Mouse (Mus musculus) embryonic facial prominence, embryonic 13.5 days (tissue): Measurements from ENCODE around the gene Arhgap10. TPM values are rescaled to one million over a fixed set of nuclear protein-coding genes. Genes with fewer than 3 reads are reported as not detected.

Experiments used
- ATAC-seq: fragments of 200-750 bp; cut with Nextera tagmentation; 2 replicates; pipeline ENCODE4 v1.8.0; 2017; ENCODE audit warnings: low read depth; ENCODE audit not compliant: insufficient number of reproducible peaks, insufficient read depth, low FRiP score, low TSS enrichment
- H3K27ac ChIP-seq: fragments of 300-500 bp; sonication (generic); 2 replicates; pipeline ENCODE4 v1.5.1; 2015; ENCODE audit warnings: moderate library complexity, mild to moderate bottlenecking, inconsistent platforms
- H3K27me3 ChIP-seq: fragments of 300-500 bp; sonication (generic); 2 replicates; pipeline ENCODE4 v1.6.1; 2015; ENCODE audit warnings: mild to moderate bottlenecking, inconsistent platforms
- H3K36me3 ChIP-seq: fragments of 300-500 bp; sonication (generic); 2 replicates; pipeline ENCODE4 v1.6.1; 2015; ENCODE audit warnings: mild to moderate bottlenecking, inconsistent platforms
- H3K4me1 ChIP-seq: fragments of 300-500 bp; sonication (generic); 2 replicates; pipeline ENCODE4 v1.6.1; 2015; ENCODE audit warnings: inconsistent platforms
- H3K4me2 ChIP-seq: fragments of 300-500 bp; sonication (generic); 2 replicates; pipeline ENCODE4 v1.6.1; 2015; ENCODE audit warnings: moderate library complexity, mild to moderate bottlenecking, inconsistent platforms
- H3K4me3 ChIP-seq: fragments of 300-500 bp; sonication (generic); 2 replicates; pipeline ENCODE4 v1.5.1; 2015; ENCODE audit warnings: mild to moderate bottlenecking, inconsistent platforms
- H3K9ac ChIP-seq: fragments of 300-500 bp; sonication (generic); 2 replicates; pipeline ENCODE4 v1.6.1; 2015; ENCODE audit warnings: mild to moderate bottlenecking, inconsistent platforms
- H3K9me3 ChIP-seq: fragments of 300-500 bp; sonication (generic); 2 replicates; pipeline ENCODE4 v1.6.1; 2016; ENCODE audit warnings: inconsistent platforms
- WGBS: fragments of 180-500 bp; shearing (Covaris S2); methylation state at CpG from one replicate; pipeline ENCODE4 v1.1.7; 2015; ENCODE audit warnings: mixed read lengths; 5-methylcytosine and 5-hydroxymethylcytosine counted together
- polyA plus RNA-seq: library from polyadenylated mRNA; unstranded; fragments of >200 nt; fragmentation: Nextera tagmentation; extraction: Ambion mirVana; gene quantifications from 2 replicates; pipeline ENCODE4 v1.2.1, GENCODE M21; 2015

Arhgap10 gene
- polyA plus RNA-seq, 1 experiment from 2014 or later = 31.5 TPM

GRCm38 (mm10) chr8:77416738-77417137 lies 101.0 kb downstream of the Arhgap10 start:
- Histone ChIP-seq H3K4me1 (no peaks in the 10 kb centered on the region), H3K9me3 (no peaks in the 10 kb centered on the region), H3K9ac (no peak overlapping the region; the same call in 1 of the 2 replicates), H3K27ac (no peak overlapping the region), H3K27me3 (no peaks in the 10 kb centered on the region), H3K4me2 (no peak overlapping the region), H3K36me3 (peaks cover 22% of the 10 kb centered on the region), H3K4me3 (no peak overlapping the region)
- ATAC-seq = no peak
- 28% methylated on average over 5 of the region's 5 CpGs for WGBS

- no peak overlapping the region for H3K4me2 ChIP-seq
- H3K36me3 ChIP-seq = peaks cover 29% of the 10 kb centered on the region
- H3K4me1 ChIP-seq = no peaks in the 10 kb centered on the region
- ATAC-seq = no peak
- no peak overlapping the region for H3K27ac ChIP-seq
- no peaks in the 10 kb centered on the region for H3K9me3 ChIP-seq
- H3K4me3 ChIP-seq = no peak overlapping the region
- no peak overlapping the region for H3K9ac ChIP-seq
- WGBS = 79% methylated on average over 4 of the region's 5 CpGs
- no peaks in the 10 kb centered on the region for H3K27me3 ChIP-seq
Measured at GRCm38 (mm10) chr8:77416034-77416433, 101.7 kb downstream of the Arhgap10 start.

- H3K27ac ChIP-seq = no peak overlapping the region
- WGBS = 97% methylated on average over 15 of the region's 15 CpGs
- no peaks in the 10 kb centered on the region for H3K27me3 ChIP-seq
- no peak overlapping the region for H3K9ac ChIP-seq
- H3K36me3 ChIP-seq = peaks cover 60% of the 10 kb centered on the region
- H3K4me3 ChIP-seq = no peak overlapping the region
- no peaks in the 10 kb centered on the region for H3K4me1 ChIP-seq
- ATAC-seq = no peak
- no peaks in the 10 kb centered on the region for H3K9me3 ChIP-seq
- no peak overlapping the region for H3K4me2 ChIP-seq
Measured at GRCm38 (mm10) chr8:77411262-77411661, 106.5 kb downstream of the Arhgap10 start.

- no peaks in the 10 kb centered on the region for H3K9me3 ChIP-seq
- ATAC-seq = no peak
- H3K27me3 ChIP-seq = no peaks in the 10 kb centered on the region
- 90% methylated on average over 9 of the region's 9 CpGs for WGBS
- H3K27ac ChIP-seq = no peak overlapping the region
- H3K9ac ChIP-seq = no peak overlapping the region
- H3K4me1 ChIP-seq = no peaks in the 10 kb centered on the region
- H3K4me2 ChIP-seq = no peak overlapping the region
- no peak overlapping the region for H3K4me3 ChIP-seq
- peaks cover 62% of the 10 kb centered on the region for H3K36me3 ChIP-seq
Measured at GRCm38 (mm10) chr8:77410394-77410793, 107.4 kb downstream of the Arhgap10 start.

- Histone ChIP-seq H3K27me3 (no peaks in the 10 kb centered on the region), H3K36me3 (peaks cover 62% of the 10 kb centered on the region), H3K9me3 (no peaks in the 10 kb centered on the region), H3K4me1 (peaks cover 3% of the 10 kb centered on the region; the same call in 1 of the 2 replicates), H3K4me3 (no peak overlapping the region), H3K4me2 (no peak overlapping the region), H3K27ac (no peak overlapping the region), H3K9ac (no peak overlapping the region)
- WGBS = 92% methylated on average over 19 of the region's 19 CpGs
- ATAC-seq = no peak
Measured at GRCm38 (mm10) chr8:77408527-77409215, 109.1 kb downstream of the Arhgap10 start.

- peaks cover 57% of the 10 kb centered on the region for H3K36me3 ChIP-seq
- 87% methylated on average over 13 of the region's 13 CpGs for WGBS
- no peak for ATAC-seq
Measured at GRCm38 (mm10) chr8:77406846-77407245, 110.9 kb downstream of the Arhgap10 start.

GRCm38 (mm10) chr8:77406444-77406843 lies 111.3 kb downstream of the Arhgap10 start:
- H3K4me2 ChIP-seq = no peak overlapping the region
- H3K27ac ChIP-seq = no peak overlapping the region
- no peak overlapping the region for H3K4me3 ChIP-seq
- 76% methylated on average over 5 of the region's 5 CpGs for WGBS
- no peaks in the 10 kb centered on the region for H3K9me3 ChIP-seq
- ATAC-seq = no peak
- peaks cover 3% of the 10 kb centered on the region; the same call in 1 of the 2 replicates for H3K4me1 ChIP-seq
- no peak overlapping the region for H3K9ac ChIP-seq
- H3K27me3 ChIP-seq = no peaks in the 10 kb centered on the region
- H3K36me3 ChIP-seq = peaks cover 53% of the 10 kb centered on the region

More at GRCm38 (mm10) chr8:77406846-77407245, 110.9 kb downstream of the Arhgap10 start:
- Histone ChIP-seq H3K4me2 (no peak overlapping the region), H3K4me3 (no peak overlapping the region), H3K9me3 (no peaks in the 10 kb centered on the region), H3K4me1 (peaks cover 3% of the 10 kb centered on the region; the same call in 1 of the 2 replicates), H3K9ac (no peak overlapping the region), H3K27me3 (no peaks in the 10 kb centered on the region), H3K27ac (no peak overlapping the region)

GRCm38 (mm10) chr8:77404017-77404416 lies 113.7 kb downstream of the Arhgap10 start:
- Histone ChIP-seq H3K9ac (no peak overlapping the region), H3K4me3 (no peak overlapping the region), H3K27ac (no peak overlapping the region; the same call in 1 of the 2 replicates), H3K36me3 (peaks cover 50% of the 10 kb centered on the region), H3K9me3 (no peaks in the 10 kb centered on the region), H3K4me2 (no peak overlapping the region), H3K4me1 (peaks cover 3% of the 10 kb centered on the region; the same call in 1 of the 2 replicates), H3K27me3 (no peaks in the 10 kb centered on the region)
- ATAC-seq = no peak
- 80% methylated on average over 6 of the region's 6 CpGs for WGBS

- no peak for ATAC-seq
- Histone ChIP-seq H3K9ac (no peak overlapping the region), H3K27ac (no peak overlapping the region), H3K4me2 (no peak overlapping the region), H3K27me3 (no peaks in the 10 kb centered on the region), H3K4me3 (no peak overlapping the region), H3K36me3 (peaks cover 53% of the 10 kb centered on the region), H3K4me1 (peaks cover 3% of the 10 kb centered on the region; the same call in 1 of the 2 replicates), H3K9me3 (peaks cover 9% of the 10 kb centered on the region)
- 93% methylated on average over 3 of the region's 3 CpGs for WGBS
Measured at GRCm38 (mm10) chr8:77401934-77402333, 115.8 kb downstream of the Arhgap10 start.

- Histone ChIP-seq H3K9ac (no peak overlapping the region), H3K27me3 (no peaks in the 10 kb centered on the region), H3K36me3 (peaks cover 53% of the 10 kb centered on the region), H3K9me3 (peaks cover 17% of the 10 kb centered on the region), H3K4me3 (no peak overlapping the region), H3K27ac (no peak overlapping the region), H3K4me1 (peaks cover 3% of the 10 kb centered on the region; the same call in 1 of the 2 replicates), H3K4me2 (no peak overlapping the region)
- WGBS = 96% methylated on average over 5 of the region's 5 CpGs
- no peak for ATAC-seq
Measured at GRCm38 (mm10) chr8:77401140-77401539, 116.6 kb downstream of the Arhgap10 start.

- ATAC-seq = no peak
- H3K4me3 ChIP-seq = no peak overlapping the region
- 90% methylated on average over 6 of the region's 6 CpGs for WGBS
- H3K27ac ChIP-seq = no peak overlapping the region
- no peaks in the 10 kb centered on the region for H3K9me3 ChIP-seq
- H3K4me1 ChIP-seq = peaks cover 3% of the 10 kb centered on the region; the same call in 1 of the 2 replicates
- peaks cover 32% of the 10 kb centered on the region for H3K36me3 ChIP-seq
- H3K27me3 ChIP-seq = no peaks in the 10 kb centered on the region
- no peak overlapping the region for H3K9ac ChIP-seq
- H3K4me2 ChIP-seq = no peak overlapping the region
Measured at GRCm38 (mm10) chr8:77384080-77384479, 133.7 kb downstream of the Arhgap10 start.

GRCm38 (mm10) chr8:77383671-77384070 lies 134.1 kb downstream of the Arhgap10 start:
- Histone ChIP-seq H3K36me3 (peaks cover 36% of the 10 kb centered on the region), H3K9me3 (no peaks in the 10 kb centered on the region), H3K27me3 (no peaks in the 10 kb centered on the region), H3K27ac (no peak overlapping the region), H3K4me1 (peaks cover 3% of the 10 kb centered on the region; the same call in 1 of the 2 replicates), H3K9ac (no peak overlapping the region), H3K4me2 (no peak overlapping the region), H3K4me3 (no peak overlapping the region)
- WGBS = 83% methylated on average over 8 of the region's 8 CpGs
- ATAC-seq = no peak
